Mouse (Mus musculus): ENCODE measurements around the gene Tbx5. TPM values are rescaled to one million over a fixed set of nuclear protein-coding genes. Genes with fewer than 3 reads are reported as not detected.

Gene Tbx5
- 10 to 100 TPM; 26.5 to 40.1 TPM for total RNA-seq (2021)

- intact Hi-C loops (cut with DNase I) = no loop called here
- DNase-seq = no peak
Observed at GRCm38 (mm10) chr5:119832479-119832796, at the start of gene Tbx5. Gene Tbx5 (plus strand): TSS chr5:119832668.

GRCm38 (mm10) chr5:119785959-119786358, 46.5 kb upstream of the Tbx5 start:
- no peak for DNase-seq
- intact Hi-C loops (cut with DNase I) = no loop called here

GRCm38 (mm10) chr5:119791664-119792063, 40.8 kb upstream of the Tbx5 start:
- DNase-seq = no peak
- intact Hi-C loops (cut with DNase I) = no loop called here

GRCm38 (mm10) chr5:119793972-119794371, 38.5 kb upstream of the Tbx5 start:
- intact Hi-C loops (cut with DNase I) = no loop called here
- DNase-seq = no peak

GRCm38 (mm10) chr5:119795376-119795775, 37.1 kb upstream of the Tbx5 start:
- intact Hi-C loops (cut with DNase I) = no loop called here
- no peak for DNase-seq

DNA sequence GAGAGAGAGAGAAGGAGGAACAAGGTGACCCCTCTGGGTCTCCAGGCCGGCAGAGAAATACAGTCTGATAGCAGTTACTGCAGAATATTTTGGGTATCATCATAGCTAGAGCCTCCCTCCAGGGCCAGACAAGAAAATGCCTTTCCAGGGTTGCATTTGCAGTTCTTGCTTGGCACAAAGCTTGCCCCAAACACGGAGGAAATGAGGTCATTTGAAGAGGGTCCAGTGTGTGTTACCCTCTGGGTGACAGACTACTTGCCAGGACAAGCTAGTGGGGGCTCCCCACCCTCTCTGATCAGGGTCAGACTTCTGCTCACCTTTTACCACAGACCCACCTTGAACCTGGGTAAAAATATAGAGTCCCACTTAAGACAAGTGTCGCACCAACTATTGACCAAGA, 36.7 kb upstream of the Tbx5 start:
- DNase-seq = no peak
- intact Hi-C loops (cut with DNase I) = no loop called here

GRCm38 (mm10) chr5:119796443-119797160, 35.9 kb upstream of the Tbx5 start:
- DNase-seq = no peak
- intact Hi-C loops (cut with DNase I) = no loop called here

GRCm38 (mm10) chr5:119797580-119798150, 34.8 kb upstream of the Tbx5 start:
- DNase-seq = no peak
- intact Hi-C loops (cut with DNase I) = no loop called here

DNA sequence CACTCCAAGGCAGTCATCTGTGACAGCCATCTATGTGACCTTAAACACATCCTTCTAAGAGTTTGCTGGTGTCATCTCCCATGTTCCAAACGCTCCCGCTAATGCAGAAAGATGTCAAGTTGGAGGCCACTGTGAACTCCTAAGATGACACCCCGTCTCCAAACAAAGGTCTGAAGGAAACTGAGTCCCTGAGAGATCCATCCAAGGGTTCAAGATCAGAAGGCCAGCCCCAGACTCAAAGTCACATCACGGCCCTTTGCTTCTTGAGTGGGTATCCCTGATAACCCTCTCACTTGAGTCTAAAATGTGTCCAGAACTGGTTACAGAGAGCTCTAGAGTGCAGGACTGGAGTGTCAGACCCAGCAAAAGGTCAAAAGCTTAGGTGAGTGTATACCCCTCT, 34.2 kb upstream of the Tbx5 start:
- DNase-seq = no peak

GRCm38 (mm10) chr5:119798713-119799418, 33.6 kb upstream of the Tbx5 start:
- intact Hi-C loops (cut with DNase I) = no loop called here

More for the DNA sequence above, 34.2 kb upstream of the Tbx5 start:
- intact Hi-C loops (cut with DNase I) = no loop called here

DNA sequence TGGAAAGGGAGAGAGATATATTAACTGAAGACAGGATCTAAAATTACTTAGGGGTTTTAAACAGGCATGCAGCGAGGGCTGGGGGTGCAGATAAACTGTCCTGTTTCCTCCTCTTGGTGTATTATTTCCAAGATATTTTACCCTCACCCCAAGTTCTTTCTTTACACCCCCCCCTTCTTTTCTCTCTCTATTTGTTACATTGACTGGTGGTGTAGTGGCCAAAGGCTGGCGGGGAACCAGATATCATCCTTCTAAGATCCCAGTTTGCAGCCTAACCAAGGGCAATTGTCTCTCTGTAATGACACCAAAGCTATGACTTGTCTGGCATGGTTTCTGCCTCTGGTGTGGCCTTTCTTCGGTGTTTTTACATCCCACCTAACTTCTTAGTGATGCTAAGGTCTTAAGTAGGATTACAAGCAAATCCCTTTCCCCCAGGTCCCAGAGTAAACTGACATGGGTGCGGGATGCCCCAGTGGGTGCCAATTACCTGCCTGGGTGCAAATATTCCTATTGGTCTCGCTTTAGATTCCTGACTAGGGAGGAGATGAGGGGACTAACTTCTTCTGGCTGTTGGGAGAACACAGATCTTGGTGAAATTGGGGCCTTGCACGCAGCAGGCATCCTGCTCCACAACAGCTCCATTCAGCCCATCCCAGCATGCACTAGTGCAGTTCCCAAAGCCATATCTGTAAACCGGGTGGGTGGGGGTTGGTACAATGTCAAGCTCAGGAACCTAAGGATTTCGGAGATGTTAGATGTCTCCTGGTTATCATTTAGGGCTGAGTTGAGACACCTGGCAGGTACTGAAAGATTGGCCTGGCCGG, 32.8 kb upstream of the Tbx5 start:
- intact Hi-C loops (cut with DNase I) = no loop called here
- no peak for DNase-seq

More at GRCm38 (mm10) chr5:119798713-119799418, 33.6 kb upstream of the Tbx5 start:
- no peak for DNase-seq

- no peak for DNase-seq
- intact Hi-C loops (cut with DNase I) = no loop called here
Observed at GRCm38 (mm10) chr5:119800243-119800665, 32.2 kb upstream of the Tbx5 start.

- intact Hi-C loops (cut with DNase I) = no loop called here
- DNase-seq = no peak
Observed at GRCm38 (mm10) chr5:119802617-119803410, 29.7 kb upstream of the Tbx5 start.

- intact Hi-C loops (cut with DNase I) = no loop called here
- no peak for DNase-seq
Observed at GRCm38 (mm10) chr5:119803411-119804251, 28.8 kb upstream of the Tbx5 start.

- intact Hi-C loops (cut with DNase I) = no loop called here
- no peak for DNase-seq
Observed at GRCm38 (mm10) chr5:119804301-119805039, 28.0 kb upstream of the Tbx5 start.

GRCm38 (mm10) chr5:119805636-119806035, 26.8 kb upstream of the Tbx5 start:
- DNase-seq = no peak
- intact Hi-C loops (cut with DNase I) = no loop called here

GRCm38 (mm10) chr5:119806467-119806866, 26.0 kb upstream of the Tbx5 start:
- DNase-seq = no peak
- intact Hi-C loops (cut with DNase I) = no loop called here

- intact Hi-C loops (cut with DNase I) = no loop called here
Observed at GRCm38 (mm10) chr5:119807481-119808183, 24.8 kb upstream of the Tbx5 start.

More at GRCm38 (mm10) chr5:119807481-119808183, 24.8 kb upstream of the Tbx5 start:
- no peak for DNase-seq
